Comparison of ENCODE assay signal across 1 mouse cellular context in genomic region chr5:138118041-138118440, GRCm38 (mm10).
TF ChIP-seq lines count a peak whose summit lies in the region.

No protein-coding gene starts in this region.

TF ChIP-seq in CH12.LX, 34 proteins besides CTCF, POLR2A, EP300 and RAD21 (continued from another document):
- TF ChIP-seq JUN (IDR thresholded peaks at IDR 0.05; ENCODE audit: insufficient read depth, low read depth, low read length) (no peak), ZC3H11A (IDR thresholded peaks at IDR 0.05; ENCODE audit: low read depth, low read length) (no peak), CHD2 (IDR thresholded peaks at IDR 0.05; ENCODE audit: low read length) (no peak), BHLHE40 (IDR thresholded peaks at IDR 0.05; ENCODE audit: low read depth, low read length) (no peak)
